Mouse (Mus musculus): ENCODE measurements around the gene Gm5725.
"Not testable (repeated sequence)": the region's sequence is repeated elsewhere in the genome, so short reads cannot be mapped to it uniquely, and the experiment has no call there.

Gm5725 gene

DNA sequence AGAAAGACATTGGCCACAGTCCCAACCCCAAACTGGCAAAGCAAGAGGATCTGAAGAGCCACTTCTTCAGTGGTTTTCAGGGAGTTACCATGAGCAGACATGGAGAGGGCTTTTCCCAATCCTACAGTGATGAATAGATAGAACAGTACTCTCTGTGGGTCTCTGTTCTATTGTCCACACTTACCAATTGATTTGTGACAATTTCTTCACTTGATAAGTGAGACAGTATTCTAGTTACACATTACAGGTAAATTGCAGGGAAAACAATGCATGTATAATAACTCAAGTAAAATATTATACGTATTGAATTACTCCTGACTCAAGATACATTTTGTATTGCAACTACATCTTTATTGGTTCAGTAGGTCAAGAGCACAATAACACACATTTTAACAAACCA is at the start of gene Gm5725:
Gm5725 (minus strand) TSS at position 101 of the 400 bp plus-strand sequence.
- not testable (repeated sequence) for DNase-seq

- DNase-seq = not testable (repeated sequence)
Measured at GRCm38 (mm10) chr7:21832051-21832450, 12.0 kb downstream of the Gm5725 start, which contains the start of gene Vmn1r135. Gene Vmn1r135 (plus strand): TSS chr7:21832351.

GRCm38 (mm10) chr7:21796628-21797027 is 47.4 kb downstream of the Gm5725 start, which contains the start of gene Gm4177:
Gene Gm4177 (minus strand): TSS chr7:21796728.
- DNase-seq = not testable (repeated sequence)

Data from layer of hippocampus, adult 9-11 months (tissue).